Mouse (Mus musculus): Measurements from ENCODE around the gene Slc25a18. TPM values are rescaled to one million over a fixed set of nuclear protein-coding genes. Genes with fewer than 3 reads are reported as not detected.

Gene Slc25a18
- total and polyA plus RNA-seq, 3 experiments = 0.05 TPM; not detected in 2

- ATAC-seq (ENCODE audit: extremely low read depth, insufficient number of reproducible peaks, low FRiP score, poor library complexity, severe bottlenecking) (no peak), DNase-seq (ENCODE audit: low spot score) (no peak)
- Histone ChIP-seq H3K4me1 (ENCODE audit: insufficient read depth, low read depth, low read length) (no peaks in the 10 kb centered on the region), H3K27me3 (ENCODE audit: insufficient read depth, low read length) (peaks cover 11% of the 10 kb centered on the region; the same call in 1 of the 2 replicates), H3K36me3 (replicated peaks) (no peaks in the 10 kb centered on the region), H3K9me3 (replicated peaks) (no peaks in the 10 kb centered on the region), H3K4me3 (ENCODE audit: low read depth, low read length) (no peak overlapping the region)
- TF ChIP-seq GATA2 (IDR thresholded peaks at IDR 0.05; ENCODE audit: borderline replicate concordance, low read depth, low read length) (no peak), TAL1 (conservative IDR thresholded peaks at IDR 0.05; ENCODE audit: low read depth, low read length) (no peak), GATA1 (IDR thresholded peaks at IDR 0.05; ENCODE audit: borderline replicate concordance, low read length) (no peak), POLR2AphosphoS5 (IDR thresholded peaks at IDR 0.05; ENCODE audit: insufficient replicate concordance, low read depth, low read length) (no peak), CTCF (IDR thresholded peaks at IDR 0.05; ENCODE audit: low read depth, low read length) (no peak)
Measured at GRCm38 (mm10) chr6:120746416-120746815, 27.0 kb upstream of the Slc25a18 start.

- TF ChIP-seq CTCF (IDR thresholded peaks at IDR 0.05; ENCODE audit: low read depth, low read length) (no peak), POLR2AphosphoS5 (IDR thresholded peaks at IDR 0.05; ENCODE audit: insufficient replicate concordance, low read depth, low read length) (no peak), GATA1 (IDR thresholded peaks at IDR 0.05; ENCODE audit: borderline replicate concordance, low read length) (no peak), TAL1 (conservative IDR thresholded peaks at IDR 0.05; ENCODE audit: low read depth, low read length) (no peak), GATA2 (IDR thresholded peaks at IDR 0.05; ENCODE audit: borderline replicate concordance, low read depth, low read length) (no peak)
- H3K9me3 ChIP-seq (replicated peaks) = no peaks in the 10 kb centered on the region
- peaks cover 19% of the 10 kb centered on the region for H3K27me3 ChIP-seq (ENCODE audit: insufficient read depth, low read length)
- no peaks in the 10 kb centered on the region for H3K4me1 ChIP-seq (ENCODE audit: insufficient read depth, low read depth, low read length)
- DNase-seq (ENCODE audit: low spot score) = no peak
- H3K4me3 ChIP-seq (ENCODE audit: low read depth, low read length) = no peak overlapping the region
- H3K36me3 ChIP-seq (replicated peaks) = peaks cover 7% of the 10 kb centered on the region
- no peak for ATAC-seq (ENCODE audit: extremely low read depth, insufficient number of reproducible peaks, low FRiP score, poor library complexity, severe bottlenecking)
Measured at GRCm38 (mm10) chr6:120761151-120761550, 12.2 kb upstream of the Slc25a18 start.

DNA sequence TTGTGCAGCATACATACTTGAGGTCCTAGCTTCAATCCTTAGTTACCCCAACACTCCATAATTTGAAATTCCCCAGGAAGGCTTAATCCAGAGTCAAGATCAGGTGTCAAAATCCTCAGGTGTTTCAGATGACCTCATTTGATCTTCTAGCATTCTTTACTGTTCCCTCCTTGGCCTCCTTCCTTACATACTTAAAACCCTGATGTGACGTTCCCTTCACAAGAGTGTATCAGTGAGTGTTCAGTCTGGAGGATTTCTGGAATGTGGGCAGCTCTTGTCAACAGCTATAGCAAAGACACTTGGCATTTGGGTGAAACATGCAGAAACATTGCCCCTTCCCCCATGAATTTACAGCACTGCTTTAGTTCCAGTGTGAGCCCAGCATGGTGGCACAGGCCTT, 3.4 kb upstream of the Slc25a18 start:
- H3K36me3 ChIP-seq (replicated peaks) = peaks cover 2% of the 10 kb centered on the region
- ATAC-seq (ENCODE audit: extremely low read depth, insufficient number of reproducible peaks, low FRiP score, poor library complexity, severe bottlenecking) = no peak

GRCm38 (mm10) chr6:120771366-120771765, 2.0 kb upstream of the Slc25a18 start:
- no peak overlapping the region for H3K4me3 ChIP-seq (ENCODE audit: low read depth, low read length)
- peaks cover under 1% of the 10 kb centered on the region for H3K36me3 ChIP-seq (replicated peaks)
- no peaks in the 10 kb centered on the region for H3K9me3 ChIP-seq (replicated peaks)
- DNase-seq (ENCODE audit: low spot score) = no peak
- TF ChIP-seq CTCF (IDR thresholded peaks at IDR 0.05; ENCODE audit: low read depth, low read length) (no peak), POLR2AphosphoS5 (IDR thresholded peaks at IDR 0.05; ENCODE audit: insufficient replicate concordance, low read depth, low read length) (no peak), TAL1 (conservative IDR thresholded peaks at IDR 0.05; ENCODE audit: low read depth, low read length) (no peak), GATA1 (IDR thresholded peaks at IDR 0.05; ENCODE audit: borderline replicate concordance, low read length) (no peak), GATA2 (IDR thresholded peaks at IDR 0.05; ENCODE audit: borderline replicate concordance, low read depth, low read length) (no peak)
- H3K27me3 ChIP-seq (ENCODE audit: insufficient read depth, low read length) = peaks cover 4% of the 10 kb centered on the region
- no peak for ATAC-seq (ENCODE audit: extremely low read depth, insufficient number of reproducible peaks, low FRiP score, poor library complexity, severe bottlenecking)
- H3K4me1 ChIP-seq (ENCODE audit: insufficient read depth, low read depth, low read length) = no peaks in the 10 kb centered on the region

More for the DNA sequence above, 3.4 kb upstream of the Slc25a18 start:
- DNase-seq (ENCODE audit: low spot score) = no peak
- H3K27me3 ChIP-seq (ENCODE audit: insufficient read depth, low read length) = peaks cover 6% of the 10 kb centered on the region
- H3K4me1 ChIP-seq (ENCODE audit: insufficient read depth, low read depth, low read length) = no peaks in the 10 kb centered on the region
- TF ChIP-seq TAL1 (conservative IDR thresholded peaks at IDR 0.05; ENCODE audit: low read depth, low read length) (no peak), CTCF (IDR thresholded peaks at IDR 0.05; ENCODE audit: low read depth, low read length) (no peak), GATA1 (IDR thresholded peaks at IDR 0.05; ENCODE audit: borderline replicate concordance, low read length) (no peak), POLR2AphosphoS5 (IDR thresholded peaks at IDR 0.05; ENCODE audit: insufficient replicate concordance, low read depth, low read length) (no peak), GATA2 (IDR thresholded peaks at IDR 0.05; ENCODE audit: borderline replicate concordance, low read depth, low read length) (no peak)
- H3K4me3 ChIP-seq (ENCODE audit: low read depth, low read length) = no peak overlapping the region
- no peaks in the 10 kb centered on the region for H3K9me3 ChIP-seq (replicated peaks)

- Histone ChIP-seq H3K4me1 (ENCODE audit: insufficient read depth, low read depth, low read length) (no peaks in the 10 kb centered on the region), H3K36me3 (replicated peaks) (no peaks in the 10 kb centered on the region), H3K4me3 (ENCODE audit: low read depth, low read length) (no peak overlapping the region), H3K9me3 (replicated peaks) (no peaks in the 10 kb centered on the region), H3K27me3 (ENCODE audit: insufficient read depth, low read length) (peaks cover 3% of the 10 kb centered on the region)
- DNase-seq (ENCODE audit: low spot score) (no peak), ATAC-seq (ENCODE audit: extremely low read depth, insufficient number of reproducible peaks, low FRiP score, poor library complexity, severe bottlenecking) (no peak)
- TF ChIP-seq TAL1 (conservative IDR thresholded peaks at IDR 0.05; ENCODE audit: low read depth, low read length) (no peak), CTCF (IDR thresholded peaks at IDR 0.05; ENCODE audit: low read depth, low read length) (no peak), GATA1 (IDR thresholded peaks at IDR 0.05; ENCODE audit: borderline replicate concordance, low read length) (no peak), GATA2 (IDR thresholded peaks at IDR 0.05; ENCODE audit: borderline replicate concordance, low read depth, low read length) (no peak), POLR2AphosphoS5 (IDR thresholded peaks at IDR 0.05; ENCODE audit: insufficient replicate concordance, low read depth, low read length) (no peak)
Measured at GRCm38 (mm10) chr6:120772025-120772424, 1.4 kb upstream of the Slc25a18 start.

DNA sequence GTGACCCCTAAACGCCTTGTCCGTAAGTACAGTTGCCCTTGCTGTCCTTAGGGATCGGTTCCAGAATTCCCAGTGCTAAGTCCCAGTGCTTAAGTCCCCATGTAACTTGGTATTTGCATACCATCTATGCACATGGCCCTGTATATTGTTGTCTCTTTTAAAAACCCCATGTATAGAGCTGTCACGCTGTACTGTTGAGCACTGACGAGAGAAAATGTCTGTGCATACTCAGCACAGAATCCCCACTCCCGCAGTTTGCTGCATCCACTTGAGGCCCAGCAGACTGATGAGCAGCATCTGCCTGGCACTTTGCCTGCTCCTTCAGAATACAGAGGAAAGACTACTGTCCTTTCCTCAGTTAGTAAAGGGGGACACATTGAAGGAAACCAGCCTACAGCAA, 385 bp downstream of the Slc25a18 start:
- peaks cover 3% of the 10 kb centered on the region for H3K27me3 ChIP-seq (ENCODE audit: insufficient read depth, low read length)
- H3K4me1 ChIP-seq (ENCODE audit: insufficient read depth, low read depth, low read length) = no peaks in the 10 kb centered on the region
- H3K36me3 ChIP-seq (replicated peaks) = peaks cover 3% of the 10 kb centered on the region
- TF ChIP-seq TAL1 (conservative IDR thresholded peaks at IDR 0.05; ENCODE audit: low read depth, low read length) (no peak), POLR2AphosphoS5 (IDR thresholded peaks at IDR 0.05; ENCODE audit: insufficient replicate concordance, low read depth, low read length) (no peak), CTCF (IDR thresholded peaks at IDR 0.05; ENCODE audit: low read depth, low read length) (no peak), GATA2 (IDR thresholded peaks at IDR 0.05; ENCODE audit: borderline replicate concordance, low read depth, low read length) (no peak), GATA1 (IDR thresholded peaks at IDR 0.05; ENCODE audit: borderline replicate concordance, low read length) (no peak)
- no peak overlapping the region for H3K4me3 ChIP-seq (ENCODE audit: low read depth, low read length)
- DNase-seq (ENCODE audit: low spot score) = no peak
- ATAC-seq (ENCODE audit: extremely low read depth, insufficient number of reproducible peaks, low FRiP score, poor library complexity, severe bottlenecking) = no peak
- H3K9me3 ChIP-seq (replicated peaks) = no peaks in the 10 kb centered on the region
